Mouse (Mus musculus): Measurements from ENCODE around the gene Abcf3. TPM values are rescaled to one million over a fixed set of nuclear protein-coding genes. Genes with fewer than 3 reads are reported as not detected.

Abcf3 gene
- polyA plus RNA-seq, 1 experiment = 50.2 TPM

DNA sequence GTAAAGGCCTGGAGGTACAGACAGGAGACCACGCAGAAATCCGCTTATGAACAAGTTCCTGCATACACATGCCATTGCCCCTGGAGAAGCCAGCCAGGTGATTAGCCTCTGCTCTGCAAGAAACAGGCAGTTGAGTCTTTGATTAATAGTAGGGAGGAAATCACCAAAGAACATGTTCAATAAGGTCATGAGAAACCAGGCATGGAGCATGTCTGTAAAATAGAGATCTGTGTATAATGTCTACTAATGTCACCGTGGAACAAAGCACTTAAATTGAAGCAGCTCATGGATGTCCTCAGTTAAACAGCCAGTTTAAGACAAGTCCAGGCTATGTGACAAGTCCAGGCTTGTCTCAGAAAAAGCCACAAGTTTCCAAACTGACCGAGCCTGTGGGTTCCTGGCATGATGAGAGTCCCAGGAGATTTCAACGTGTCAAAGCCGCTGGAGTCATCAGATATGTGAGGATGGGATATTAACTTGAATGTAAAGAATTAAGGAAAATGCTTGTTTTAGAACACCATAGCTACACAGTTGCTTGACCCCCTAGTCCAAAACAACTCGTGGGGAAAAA is 37.0 kb upstream of the Abcf3 start:
- Histone ChIP-seq H3K4me3 (no peak overlapping the region), H3ac (ENCODE audit: control insufficient read depth, insufficient read length) (no peak overlapping the region), H3K36me3 (ENCODE audit: control insufficient read depth, insufficient read depth) (peaks cover 30% of the 10 kb centered on the region), H3K79me2 (ENCODE audit: control insufficient read depth, insufficient read depth) (no peaks in the 10 kb centered on the region), H3K27me3 (ENCODE audit: control insufficient read depth, insufficient read depth, insufficient read length) (no peaks in the 10 kb centered on the region), H3K4me2 (ENCODE audit: low read depth) (no peak overlapping the region)
- no peak for TF ChIP-seq POLR2AphosphoS2 (IDR thresholded peaks at IDR 0.05; ENCODE audit: insufficient read length, low read depth)

DNA sequence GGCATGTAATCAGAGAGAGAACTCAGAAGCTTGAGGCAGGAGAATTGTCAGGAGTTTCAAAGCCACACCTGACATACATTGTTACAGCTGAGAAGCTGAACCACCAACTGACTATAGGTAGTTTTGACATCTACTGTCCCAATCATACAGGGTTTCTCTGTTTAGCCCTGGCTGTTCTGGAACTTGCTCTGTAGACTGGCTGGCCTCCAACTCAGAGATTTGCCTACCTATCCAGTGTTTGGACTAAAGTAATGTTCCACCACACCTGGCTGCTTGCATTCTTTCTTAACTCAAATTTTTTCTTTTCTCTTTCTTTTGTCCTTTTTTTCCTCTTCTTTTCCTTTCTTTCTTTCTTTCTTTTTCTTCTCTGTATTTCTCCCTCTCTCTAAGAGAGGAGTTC is 32.3 kb upstream of the Abcf3 start:
- TF ChIP-seq E2F4 (IDR thresholded peaks at IDR 0.05; ENCODE audit: insufficient read depth) (no peak), TCF12 (IDR thresholded peaks at IDR 0.05; ENCODE audit: insufficient read depth, poor library complexity, severe bottlenecking) (no peak), POLR2AphosphoS2 (IDR thresholded peaks at IDR 0.05; ENCODE audit: insufficient read length, low read depth) (no peak), SRF (IDR thresholded peaks at IDR 0.05; ENCODE audit: control insufficient read depth, insufficient read length, low read depth) (no peak), POLR2A (IDR thresholded peaks at IDR 0.05; ENCODE audit: insufficient read length, low read depth) (no peak), MYOD1 (IDR thresholded peaks at IDR 0.05; ENCODE audit: control insufficient read depth in 1 of 3, insufficient read length in 2 of 3, low read depth in 2 of 3) (no peak), REST (IDR thresholded peaks at IDR 0.05; ENCODE audit: insufficient read depth, insufficient read length) (no peak), TCF3 (IDR thresholded peaks at IDR 0.05; ENCODE audit: insufficient read length, low read depth) (no peak), MAX (IDR thresholded peaks at IDR 0.05; ENCODE audit: low read depth) (no peak), USF1 (IDR thresholded peaks at IDR 0.05; ENCODE audit: low read depth) (no peak), CEBPB (IDR thresholded peaks at IDR 0.05; ENCODE audit: insufficient read depth, poor library complexity, severe bottlenecking) (no peak), MYOG (IDR thresholded peaks at IDR 0.05; ENCODE audit: control insufficient read depth in 1 of 3, insufficient read depth in 1 of 3, insufficient read length in 2 of 3, low read depth in 2 of 3) (no peak)
- H3ac ChIP-seq (ENCODE audit: control insufficient read depth, insufficient read length) = no peak overlapping the region
- H3K27me3 ChIP-seq (ENCODE audit: control insufficient read depth, insufficient read depth, insufficient read length) = no peaks in the 10 kb centered on the region
- peaks cover 8% of the 10 kb centered on the region for H3K36me3 ChIP-seq (ENCODE audit: control insufficient read depth, insufficient read depth)
- H3K4me2 ChIP-seq (ENCODE audit: low read depth) = peak overlapping the region; percentile 93
- H3K4me3 ChIP-seq = peak overlapping the region; percentile 73
- peaks cover 35% of the 10 kb centered on the region for H3K79me2 ChIP-seq (ENCODE audit: control insufficient read depth, insufficient read depth)

DNA sequence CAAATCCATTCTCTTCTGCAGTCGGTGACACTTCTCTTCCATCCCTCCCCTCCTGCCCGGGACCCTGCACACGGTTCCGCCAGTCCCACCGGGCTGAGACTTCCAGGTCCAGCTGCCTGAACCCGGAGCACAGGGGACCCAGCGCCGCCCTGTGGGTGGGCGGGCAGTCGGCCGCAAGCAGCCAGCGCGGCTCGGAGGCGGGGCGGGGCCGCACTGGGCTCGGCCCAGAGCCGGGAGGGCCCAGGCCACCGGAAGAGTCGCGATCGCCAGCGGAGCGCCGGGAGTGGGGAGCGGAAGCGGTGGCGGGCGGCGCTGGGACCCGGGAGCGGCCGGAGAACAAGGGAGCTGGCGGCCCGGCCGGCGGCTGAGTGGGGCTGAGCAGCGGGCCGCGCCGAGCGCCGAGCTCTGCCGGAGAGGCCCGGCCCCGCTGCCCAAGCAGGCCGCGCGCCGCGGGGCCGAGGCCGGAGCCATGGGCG is 31.6 kb upstream of the Abcf3 start, which contains the start of gene Dvl3:
Dvl3 (plus strand) TSS at position 257 of the 476 bp plus-strand sequence.
- Histone ChIP-seq H3K27me3 (ENCODE audit: control insufficient read depth, insufficient read depth, insufficient read length) (no peaks in the 10 kb centered on the region), H3K79me2 (ENCODE audit: control insufficient read depth, insufficient read depth) (peaks cover 42% of the 10 kb centered on the region), H3ac (ENCODE audit: control insufficient read depth, insufficient read length) (peak within 1 kb of the TSS; percentile 59), H3K4me3 (peak within 1 kb of the TSS; percentile 73), H3K4me2 (ENCODE audit: low read depth) (peak within 1 kb of the TSS; percentile 93), H3K36me3 (ENCODE audit: control insufficient read depth, insufficient read depth) (peaks cover 7% of the 10 kb centered on the region)
- TF ChIP-seq POLR2A (IDR thresholded peaks at IDR 0.05; ENCODE audit: insufficient read length, low read depth) (peak; percentile 62), TCF12 (IDR thresholded peaks at IDR 0.05; ENCODE audit: insufficient read depth, poor library complexity, severe bottlenecking) (no peak), CEBPB (IDR thresholded peaks at IDR 0.05; ENCODE audit: insufficient read depth, poor library complexity, severe bottlenecking) (no peak), POLR2AphosphoS2 (IDR thresholded peaks at IDR 0.05; ENCODE audit: insufficient read length, low read depth) (no peak), MYOG (IDR thresholded peaks at IDR 0.05; ENCODE audit: control insufficient read depth in 1 of 3, insufficient read depth in 1 of 3, insufficient read length in 2 of 3, low read depth in 2 of 3) (peak in 2 of 3 experiments; percentile 5 to 59), TCF3 (IDR thresholded peaks at IDR 0.05; ENCODE audit: insufficient read length, low read depth) (no peak), MYOD1 (IDR thresholded peaks at IDR 0.05; ENCODE audit: control insufficient read depth in 1 of 3, insufficient read length in 2 of 3, low read depth in 2 of 3) (no peak), MAX (IDR thresholded peaks at IDR 0.05; ENCODE audit: low read depth) (no peak), E2F4 (IDR thresholded peaks at IDR 0.05; ENCODE audit: insufficient read depth) (no peak), REST (IDR thresholded peaks at IDR 0.05; ENCODE audit: insufficient read depth, insufficient read length) (no peak), SRF (IDR thresholded peaks at IDR 0.05; ENCODE audit: control insufficient read depth, insufficient read length, low read depth) (no peak)

- H3K36me3 ChIP-seq (ENCODE audit: control insufficient read depth, insufficient read depth) = peaks cover 7% of the 10 kb centered on the region
- H3K4me3 ChIP-seq = peak overlapping the region; percentile 73
- TF ChIP-seq MYOG (IDR thresholded peaks at IDR 0.05; ENCODE audit: control insufficient read depth in 1 of 3, insufficient read depth in 1 of 3, insufficient read length in 2 of 3, low read depth in 2 of 3) (no peak), MAX (IDR thresholded peaks at IDR 0.05; ENCODE audit: low read depth) (no peak), TCF12 (IDR thresholded peaks at IDR 0.05; ENCODE audit: insufficient read depth, poor library complexity, severe bottlenecking) (no peak), E2F4 (IDR thresholded peaks at IDR 0.05; ENCODE audit: insufficient read depth) (no peak), USF1 (IDR thresholded peaks at IDR 0.05; ENCODE audit: low read depth) (no peak), POLR2AphosphoS2 (IDR thresholded peaks at IDR 0.05; ENCODE audit: insufficient read length, low read depth) (no peak), REST (IDR thresholded peaks at IDR 0.05; ENCODE audit: insufficient read depth, insufficient read length) (no peak), SRF (IDR thresholded peaks at IDR 0.05; ENCODE audit: control insufficient read depth, insufficient read length, low read depth) (no peak), CEBPB (IDR thresholded peaks at IDR 0.05; ENCODE audit: insufficient read depth, poor library complexity, severe bottlenecking) (no peak), MYOD1 (IDR thresholded peaks at IDR 0.05; ENCODE audit: control insufficient read depth in 1 of 3, insufficient read length in 2 of 3, low read depth in 2 of 3) (no peak), POLR2A (IDR thresholded peaks at IDR 0.05; ENCODE audit: insufficient read length, low read depth) (no peak), TCF3 (IDR thresholded peaks at IDR 0.05; ENCODE audit: insufficient read length, low read depth) (no peak)
- peak overlapping the region; percentile 82 for H3K4me2 ChIP-seq (ENCODE audit: low read depth)
- peak overlapping the region; percentile 59 for H3ac ChIP-seq (ENCODE audit: control insufficient read depth, insufficient read length)
- peaks cover 42% of the 10 kb centered on the region for H3K79me2 ChIP-seq (ENCODE audit: control insufficient read depth, insufficient read depth)
- no peaks in the 10 kb centered on the region for H3K27me3 ChIP-seq (ENCODE audit: control insufficient read depth, insufficient read depth, insufficient read length)
Observed at GRCm38 (mm10) chr16:20517216-20517615, 31.2 kb upstream of the Abcf3 start.
